Mouse (Mus musculus): ENCODE results near the gene Hbq1a. TPM values are rescaled to one million over a fixed set of nuclear protein-coding genes. Genes with fewer than 3 reads are reported as not detected.

Hbq1a gene
- polyA plus RNA-seq, 1 experiment from 2014 or later: 7.3 TPM

- Histone ChIP-seq H3K36me3 (replicated peaks) (peaks cover 35% of the 10 kb centered on the region), H3K4me1 (replicated peaks) (peaks cover 25% of the 10 kb centered on the region), H3K9ac (peak overlapping the region; percentile 54), H3K9me3 (replicated peaks) (no peaks in the 10 kb centered on the region), H3K27ac (replicated peaks) (peak overlapping the region; percentile 88), H3K27me3 (peaks cover 36% of the 10 kb centered on the region), H3K4me2 (peak overlapping the region; percentile 68), H3K4me3 (replicated peaks) (peak overlapping the region; percentile 53)
- no peak for ATAC-seq (ENCODE audit: insufficient read depth)
- 47% methylated on average over 16 of the region's 17 CpGs for WGBS (ENCODE audit: insufficient replicate concordance)
Observed at GRCm38 (mm10) chr11:32300279-32301267, 704 bp downstream of the Hbq1a start.

GRCm38 (mm10) chr11:32301506-32301905, 1.6 kb downstream of the Hbq1a start:
- Histone ChIP-seq H3K9me3 (replicated peaks) (no peaks in the 10 kb centered on the region), H3K36me3 (replicated peaks) (peaks cover 35% of the 10 kb centered on the region), H3K27ac (replicated peaks) (0 out of 2 replicates have a peak overlapping the region, but pooled peaks have one; percentile 88), H3K9ac (no peak overlapping the region), H3K4me2 (peak overlapping the region; percentile 68), H3K4me3 (replicated peaks) (peak overlapping the region; percentile 53), H3K27me3 (peaks cover 36% of the 10 kb centered on the region), H3K4me1 (replicated peaks) (peaks cover 28% of the 10 kb centered on the region)
- 80% methylated on average over 1 of the region's 1 CpGs for WGBS (ENCODE audit: insufficient replicate concordance)
- no peak for ATAC-seq (ENCODE audit: insufficient read depth)

GRCm38 (mm10) chr11:32302824-32303419, 3.1 kb downstream of the Hbq1a start:
- Histone ChIP-seq H3K27ac (replicated peaks) (no peak overlapping the region), H3K27me3 (peaks cover 36% of the 10 kb centered on the region), H3K9me3 (replicated peaks) (no peaks in the 10 kb centered on the region), H3K4me2 (peak overlapping the region; percentile 1; the same call in 1 of the 2 replicates), H3K4me1 (replicated peaks) (peaks cover 37% of the 10 kb centered on the region), H3K36me3 (replicated peaks) (peaks cover 35% of the 10 kb centered on the region), H3K4me3 (replicated peaks) (no peak overlapping the region), H3K9ac (0 out of 2 replicates have a peak overlapping the region, but pooled peaks have one; percentile 6)
- 47% methylated on average over 2 of the region's 2 CpGs for WGBS (ENCODE audit: insufficient replicate concordance)
- ATAC-seq (ENCODE audit: insufficient read depth): no peak

- H3K4me2 ChIP-seq: peak overlapping the region; percentile 1; the same call in 1 of the 2 replicates
- H3K27me3 ChIP-seq: peaks cover 36% of the 10 kb centered on the region
- no peak overlapping the region for H3K4me3 ChIP-seq (replicated peaks)
- peaks cover 35% of the 10 kb centered on the region for H3K36me3 ChIP-seq (replicated peaks)
- peaks cover 37% of the 10 kb centered on the region for H3K4me1 ChIP-seq (replicated peaks)
- H3K9me3 ChIP-seq (replicated peaks): no peaks in the 10 kb centered on the region
- WGBS (ENCODE audit: insufficient replicate concordance): 47% methylated on average over 1 of the region's 1 CpGs
- H3K27ac ChIP-seq (replicated peaks): no peak overlapping the region
- ATAC-seq (ENCODE audit: insufficient read depth): no peak
- H3K9ac ChIP-seq: 0 out of 2 replicates have a peak overlapping the region, but pooled peaks have one; percentile 6
Observed at GRCm38 (mm10) chr11:32303455-32303854, 3.6 kb downstream of the Hbq1a start.

- Histone ChIP-seq H3K4me3 (replicated peaks) (no peak overlapping the region), H3K9ac (peak overlapping the region; percentile 1; the same call in 1 of the 2 replicates), H3K9me3 (replicated peaks) (no peaks in the 10 kb centered on the region), H3K27me3 (peaks cover 41% of the 10 kb centered on the region), H3K36me3 (replicated peaks) (peaks cover 18% of the 10 kb centered on the region), H3K4me2 (0 out of 2 replicates have a peak overlapping the region, but pooled peaks have one; percentile 1), H3K4me1 (replicated peaks) (peaks cover 19% of the 10 kb centered on the region), H3K27ac (replicated peaks) (peak overlapping the region; percentile 54)
- WGBS (ENCODE audit: insufficient replicate concordance): 63% methylated on average over 1 of the region's 1 CpGs
- peak; percentile 61 for ATAC-seq (ENCODE audit: insufficient read depth)
Observed at GRCm38 (mm10) chr11:32307006-32307405, 7.1 kb downstream of the Hbq1a start.

GRCm38 (mm10) chr11:32309446-32309845, 9.6 kb downstream of the Hbq1a start:
- H3K9ac ChIP-seq: no peak overlapping the region
- no peak for ATAC-seq (ENCODE audit: insufficient read depth)
- H3K36me3 ChIP-seq (replicated peaks): no peaks in the 10 kb centered on the region
- H3K4me3 ChIP-seq (replicated peaks): no peak overlapping the region
- peaks cover 36% of the 10 kb centered on the region for H3K27me3 ChIP-seq
- 47% methylated on average over 4 of the region's 4 CpGs for WGBS (ENCODE audit: insufficient replicate concordance)
- H3K9me3 ChIP-seq (replicated peaks): no peaks in the 10 kb centered on the region
- H3K4me1 ChIP-seq (replicated peaks): peaks cover 12% of the 10 kb centered on the region
- H3K27ac ChIP-seq (replicated peaks): no peak overlapping the region
- H3K4me2 ChIP-seq: no peak overlapping the region

- Histone ChIP-seq H3K4me3 (replicated peaks) (no peak overlapping the region), H3K36me3 (replicated peaks) (no peaks in the 10 kb centered on the region), H3K4me1 (replicated peaks) (peaks cover 12% of the 10 kb centered on the region), H3K4me2 (no peak overlapping the region), H3K27me3 (peaks cover 41% of the 10 kb centered on the region), H3K9me3 (replicated peaks) (no peaks in the 10 kb centered on the region), H3K9ac (no peak overlapping the region), H3K27ac (replicated peaks) (no peak overlapping the region)
- no peak for ATAC-seq (ENCODE audit: insufficient read depth)
- 53% methylated on average over 3 of the region's 3 CpGs for WGBS (ENCODE audit: insufficient replicate concordance)
Observed at GRCm38 (mm10) chr11:32309928-32310327, 10.1 kb downstream of the Hbq1a start.

GRCm38 (mm10) chr11:32316009-32316408, 16.1 kb downstream of the Hbq1a start:
- 55% methylated on average over 3 of the region's 3 CpGs for WGBS (ENCODE audit: insufficient replicate concordance)
- Histone ChIP-seq H3K9me3 (replicated peaks) (no peaks in the 10 kb centered on the region), H3K4me2 (no peak overlapping the region), H3K4me1 (replicated peaks) (peaks cover 8% of the 10 kb centered on the region), H3K27ac (replicated peaks) (no peak overlapping the region), H3K9ac (no peak overlapping the region), H3K36me3 (replicated peaks) (no peaks in the 10 kb centered on the region), H3K4me3 (replicated peaks) (no peak overlapping the region), H3K27me3 (peaks cover 55% of the 10 kb centered on the region)
- no peak for ATAC-seq (ENCODE audit: insufficient read depth)

GRCm38 (mm10) chr11:32320507-32321195, 20.8 kb downstream of the Hbq1a start:
- Histone ChIP-seq H3K9me3 (replicated peaks) (no peaks in the 10 kb centered on the region), H3K27ac (replicated peaks) (no peak overlapping the region), H3K27me3 (peaks cover 56% of the 10 kb centered on the region), H3K9ac (0 out of 2 replicates have a peak overlapping the region, but pooled peaks have one; percentile 0), H3K4me3 (replicated peaks) (no peak overlapping the region), H3K36me3 (replicated peaks) (no peaks in the 10 kb centered on the region), H3K4me2 (no peak overlapping the region; the same call in 1 of the 2 replicates), H3K4me1 (replicated peaks) (peaks cover 15% of the 10 kb centered on the region)
- 55% methylated on average over 11 of the region's 11 CpGs for WGBS (ENCODE audit: insufficient replicate concordance)
- ATAC-seq (ENCODE audit: insufficient read depth): peak; percentile 30; the same call in 1 of the 2 replicates

- Histone ChIP-seq H3K36me3 (replicated peaks) (no peaks in the 10 kb centered on the region), H3K27me3 (peaks cover 51% of the 10 kb centered on the region), H3K9me3 (replicated peaks) (no peaks in the 10 kb centered on the region), H3K9ac (no peak overlapping the region), H3K27ac (replicated peaks) (no peak overlapping the region), H3K4me2 (no peak overlapping the region; the same call in 1 of the 2 replicates), H3K4me3 (replicated peaks) (no peak overlapping the region), H3K4me1 (replicated peaks) (peaks cover 15% of the 10 kb centered on the region)
- peak; percentile 72 for ATAC-seq (ENCODE audit: insufficient read depth)
- WGBS (ENCODE audit: insufficient replicate concordance): 25% methylated on average over 8 of the region's 8 CpGs
Observed at GRCm38 (mm10) chr11:32321196-32321565, 21.3 kb downstream of the Hbq1a start.

Measured in liver, embryonic 15.5 days (tissue).